ENCODE assay signal across 15 mouse cellular contexts in genomic region chr8:5938057-5938456, GRCm38 (mm10).
"Had no signal": no experiment of that assay in that cellular context is flagged by ENCODE, and none has a peak within 500 bp of the region (broad histone marks: within the 10 kb centered on the region; RNA-seq: fewer than 3 reads in every experiment).

No protein-coding gene starts in this region.

- H3K27ac ChIP-seq: neural tube, embryonic 15.5 days; stomach, embryonic 15.5 days; stomach, postnatal 0 days had no signal

- H3K4me1 ChIP-seq: neural tube, embryonic 15.5 days; stomach, embryonic 15.5 days had no signal

- H3K4me2 ChIP-seq: neural tube, embryonic 15.5 days; stomach, embryonic 15.5 days had no signal

- H3K9me3 ChIP-seq: neural tube, embryonic 15.5 days; stomach, embryonic 15.5 days had no signal

- H3K4me3 ChIP-seq: neural tube, embryonic 15.5 days; stomach, embryonic 15.5 days had no signal

- H3K27me3 ChIP-seq: neural tube, embryonic 15.5 days; stomach, embryonic 15.5 days had no signal

- H3K9ac ChIP-seq: neural tube, embryonic 15.5 days; stomach, embryonic 15.5 days had no signal

- DNase-seq: retina, postnatal 1 day; right cerebral cortex, adult 18-20 months; right cerebral cortex, postnatal 14 days; right cerebral cortex, postnatal 25 days; right cerebral cortex, postnatal 4 days; spleen, adult 18-20 months; thymus, adult 18-20 months; thymus, adult 2 months; thymus, postnatal 14 days; thymus, postnatal 25 days; thymus, postnatal 36 days; thymus, postnatal 4 days had no signal

- H3K36me3 ChIP-seq: neural tube, embryonic 15.5 days; stomach, embryonic 15.5 days had no signal
